Mouse (Mus musculus) megakaryocyte, embryonic 14.5 days (primary cell): ENCODE results near the gene Nectin4. TPM values are rescaled to one million over a fixed set of nuclear protein-coding genes. Genes with fewer than 3 reads are reported as not detected.

Source experiments
- H3K27me3 ChIP-seq: replicated peaks from 2 replicates; pipeline ENCODE3; 2012; ENCODE audit warnings: inconsistent platforms
- H3K36me3 ChIP-seq: replicated peaks from 2 replicates; pipeline ENCODE3; 2012; ENCODE audit warnings: low read length, inconsistent platforms, mixed read lengths
- H3K4me1 ChIP-seq: 2 replicates; pipeline ENCODE4 v1.6.1; 2012; ENCODE audit warnings: inconsistent platforms
- H3K4me3 ChIP-seq: replicated peaks from 2 replicates; pipeline ENCODE3; 2012; ENCODE audit warnings: moderate library complexity, mild to moderate bottlenecking, inconsistent platforms
- H3K9me3 ChIP-seq: 2 replicates; pipeline ENCODE4 v1.6.1; 2012; ENCODE audit warnings: inconsistent platforms
- FLI1 ChIP-seq: IDR thresholded peaks from 2 replicates; pipeline ENCODE4 v1.6.1; 2012; ENCODE audit warnings: low read length, inconsistent platforms, mixed read lengths
- GATA1 ChIP-seq: IDR thresholded peaks from 3 replicates; pipeline ENCODE4 v1.6.1; 2012; ENCODE audit warnings: mixed read lengths, low read length, inconsistent platforms, borderline replicate concordance
- polyA plus RNA-seq: library from polyadenylated mRNA; stranded (reverse); fragments of >175 nt; gene quantifications from 2 replicates; pipeline ENCODE4 v1.2.3, GENCODE M21; 2012; ENCODE audit warnings: low replicate concordance; ENCODE audit not compliant: insufficient read depth

The Nectin4 gene
- polyA plus RNA-seq, 1 experiment: 0.44 TPM

GRCm38 (mm10) chr1:171382096-171382620 lies 12.3 kb downstream of the Nectin4 start:
- Histone ChIP-seq H3K4me3 (peak overlapping the region; percentile 33), H3K36me3 (no peaks in the 10 kb centered on the region), H3K27me3 (peaks cover 34% of the 10 kb centered on the region), H3K9me3 (no peaks in the 10 kb centered on the region), H3K4me1 (peaks cover 65% of the 10 kb centered on the region)
- TF ChIP-seq FLI1: no peak
- no peak for TF ChIP-seq GATA1

- no peaks in the 10 kb centered on the region for H3K9me3 ChIP-seq
- H3K4me3 ChIP-seq: no peak overlapping the region
- H3K36me3 ChIP-seq: no peaks in the 10 kb centered on the region
- peaks cover 34% of the 10 kb centered on the region for H3K27me3 ChIP-seq
- no peak for TF ChIP-seq FLI1
- no peak for TF ChIP-seq GATA1
- peaks cover 72% of the 10 kb centered on the region for H3K4me1 ChIP-seq
These were observed 14.5 kb downstream of the Nectin4 start for GRCm38 (mm10) chr1:171384361-171384760.

DNA sequence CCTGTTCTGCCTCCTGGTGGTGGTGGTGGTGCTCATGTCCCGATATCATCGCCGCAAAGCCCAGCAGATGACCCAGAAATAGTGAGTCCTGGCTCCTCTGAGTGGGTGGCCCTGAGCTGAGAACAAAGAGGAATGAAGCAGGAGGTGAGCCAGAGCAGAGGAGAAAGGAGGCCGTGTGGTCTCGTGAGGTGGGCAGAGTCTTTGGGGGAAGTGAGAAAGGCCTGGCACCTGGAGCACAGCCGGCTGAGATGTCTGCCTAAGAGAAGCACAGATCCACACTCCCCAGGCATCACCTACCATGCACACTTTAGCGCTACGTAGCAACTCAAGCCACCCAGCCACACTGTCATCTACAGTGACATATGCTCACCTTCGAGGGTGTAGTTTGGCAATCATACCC lies 15.3 kb downstream of the Nectin4 start:
- TF ChIP-seq FLI1 (no peak), GATA1 (no peak)
- H3K27me3 ChIP-seq: peaks cover 32% of the 10 kb centered on the region
- peaks cover 72% of the 10 kb centered on the region for H3K4me1 ChIP-seq
- no peaks in the 10 kb centered on the region for H3K36me3 ChIP-seq
- H3K4me3 ChIP-seq: peak overlapping the region; percentile 7
- H3K9me3 ChIP-seq: no peaks in the 10 kb centered on the region

DNA sequence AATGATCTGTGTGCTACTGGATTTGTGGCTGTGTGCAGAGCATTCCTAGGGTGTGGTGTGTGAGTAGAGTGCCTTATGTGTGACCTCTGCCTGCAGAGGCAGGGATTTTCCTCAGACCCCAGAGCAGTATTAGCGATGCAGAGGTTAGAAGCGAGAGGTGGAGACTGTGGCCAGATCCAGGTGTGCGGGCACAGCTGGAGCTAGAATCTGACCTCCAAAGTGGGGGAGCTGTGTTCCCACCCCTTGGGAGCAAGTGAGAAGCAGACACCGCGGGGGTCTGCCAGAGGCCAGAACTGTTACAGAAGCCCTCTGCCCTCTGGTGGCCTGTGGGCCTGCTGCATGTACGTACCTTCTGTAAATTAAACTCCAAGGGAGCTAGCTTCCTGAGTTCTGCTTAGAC lies 17.2 kb downstream of the Nectin4 start:
- Histone ChIP-seq H3K9me3 (no peaks in the 10 kb centered on the region), H3K27me3 (peaks cover 28% of the 10 kb centered on the region), H3K4me1 (peaks cover 77% of the 10 kb centered on the region), H3K36me3 (no peaks in the 10 kb centered on the region), H3K4me3 (no peak overlapping the region)
- TF ChIP-seq FLI1: no peak
- TF ChIP-seq GATA1: no peak

DNA sequence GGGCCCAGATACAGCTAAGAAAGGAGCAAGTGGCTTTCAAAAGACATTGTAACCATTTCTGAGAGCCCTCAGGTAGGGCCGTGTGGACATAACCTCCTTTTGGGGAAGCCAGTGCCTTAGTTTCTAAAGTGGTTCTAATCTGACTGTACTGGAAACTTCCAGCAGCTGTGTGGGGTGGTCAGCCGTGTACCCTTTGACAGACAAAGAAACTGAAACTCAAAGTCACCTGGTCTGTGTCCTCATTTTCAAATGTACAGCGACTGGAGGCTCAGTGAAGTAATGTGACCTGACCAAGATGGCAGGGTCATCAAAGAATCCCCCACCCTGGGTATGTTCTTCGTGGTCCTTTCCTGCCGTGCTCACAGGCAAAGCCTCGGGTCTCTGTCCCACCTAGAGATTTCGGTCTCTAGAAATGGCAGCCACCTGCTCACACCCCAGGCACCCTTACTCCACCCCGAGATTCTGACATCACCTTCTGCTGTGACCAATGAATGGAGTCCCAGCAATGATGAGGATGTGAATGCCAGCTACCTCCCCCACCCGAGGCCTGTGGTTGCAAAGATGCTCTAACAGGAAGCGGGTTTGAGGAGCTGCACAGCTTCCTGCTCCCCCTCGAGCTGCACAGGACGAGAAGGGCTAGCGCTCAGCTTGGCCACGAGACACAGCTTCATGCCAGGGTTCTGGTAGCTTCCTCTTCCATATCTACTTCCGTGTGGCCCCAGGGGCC lies 18.6 kb downstream of the Nectin4 start, which contains the start of gene Arhgap30:
TSS of gene Arhgap30 (plus strand) at position 579 of the 727 bp plus-strand sequence.
- no peaks in the 10 kb centered on the region for H3K9me3 ChIP-seq
- H3K27me3 ChIP-seq: peaks cover 19% of the 10 kb centered on the region
- peak within 1 kb of the TSS; percentile 92 for H3K4me3 ChIP-seq
- TF ChIP-seq GATA1 (no peak), FLI1 (0 out of 2 replicates have a peak, but pooled peaks have one; percentile 26)
- peaks cover 11% of the 10 kb centered on the region for H3K36me3 ChIP-seq
- peaks cover 75% of the 10 kb centered on the region for H3K4me1 ChIP-seq

GRCm38 (mm10) chr1:171390101-171390500 lies 20.2 kb downstream of the Nectin4 start:
- Histone ChIP-seq H3K9me3 (no peaks in the 10 kb centered on the region), H3K4me3 (peak overlapping the region; percentile 92), H3K36me3 (peaks cover 24% of the 10 kb centered on the region), H3K4me1 (peaks cover 60% of the 10 kb centered on the region), H3K27me3 (peaks cover 8% of the 10 kb centered on the region)
- TF ChIP-seq FLI1: no peak
- no peak for TF ChIP-seq GATA1

GRCm38 (mm10) chr1:171401821-171402220 lies 31.9 kb downstream of the Nectin4 start:
- H3K4me3 ChIP-seq: no peak overlapping the region
- H3K9me3 ChIP-seq: no peaks in the 10 kb centered on the region
- peaks cover 77% of the 10 kb centered on the region for H3K36me3 ChIP-seq
- H3K4me1 ChIP-seq: peaks cover 11% of the 10 kb centered on the region
- H3K27me3 ChIP-seq: no peaks in the 10 kb centered on the region
- TF ChIP-seq FLI1 (no peak), GATA1 (no peak)

DNA sequence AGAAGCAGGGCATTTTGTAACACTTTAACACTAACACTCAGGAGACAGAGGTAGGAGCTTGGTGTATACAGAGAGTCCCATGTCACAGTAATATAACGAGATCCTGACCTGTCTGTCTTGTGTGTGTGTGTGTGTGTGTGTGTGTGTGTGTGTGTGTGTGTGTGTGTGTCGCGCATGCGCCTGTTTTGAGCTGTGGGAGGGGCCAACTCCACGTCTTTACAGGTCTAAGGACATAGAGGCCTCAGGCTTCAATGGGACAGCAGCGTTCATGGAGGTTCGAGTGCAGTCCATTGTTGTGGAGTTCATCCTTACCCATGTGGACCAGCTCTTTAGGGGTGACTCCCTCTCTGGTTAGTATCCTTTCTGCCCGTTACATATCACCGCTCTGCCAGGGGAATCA lies 33.1 kb downstream of the Nectin4 start:
- Histone ChIP-seq H3K9me3 (no peaks in the 10 kb centered on the region), H3K4me1 (peaks cover 10% of the 10 kb centered on the region), H3K36me3 (peaks cover 82% of the 10 kb centered on the region), H3K27me3 (no peaks in the 10 kb centered on the region), H3K4me3 (no peak overlapping the region)
- TF ChIP-seq FLI1: no peak
- no peak for TF ChIP-seq GATA1

DNA sequence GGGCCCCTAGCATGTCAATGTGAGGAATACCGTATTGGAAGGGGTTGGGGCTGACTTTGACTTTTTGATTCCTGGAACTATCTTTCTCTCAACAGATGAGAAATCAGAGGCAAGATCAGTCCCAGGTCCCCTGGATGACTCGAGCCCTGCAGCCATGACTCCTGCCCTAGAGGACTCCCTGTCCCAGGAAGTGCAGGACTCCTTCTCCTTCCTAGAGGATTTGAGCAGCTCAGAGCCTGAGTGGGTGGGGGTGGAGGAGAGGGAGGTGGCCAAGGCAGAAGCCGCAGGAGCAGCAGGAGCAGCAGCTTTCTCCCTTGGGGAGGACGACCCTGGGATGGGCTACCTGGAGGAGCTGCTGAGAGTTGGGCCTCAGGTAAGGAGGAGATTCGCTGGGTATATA lies 37.4 kb downstream of the Nectin4 start:
- peaks cover 7% of the 10 kb centered on the region for H3K4me1 ChIP-seq
- H3K27me3 ChIP-seq: peaks cover 2% of the 10 kb centered on the region
- no peak overlapping the region for H3K4me3 ChIP-seq
- TF ChIP-seq GATA1 (no peak), FLI1 (no peak)
- H3K9me3 ChIP-seq: no peaks in the 10 kb centered on the region
- peaks cover 58% of the 10 kb centered on the region for H3K36me3 ChIP-seq

DNA sequence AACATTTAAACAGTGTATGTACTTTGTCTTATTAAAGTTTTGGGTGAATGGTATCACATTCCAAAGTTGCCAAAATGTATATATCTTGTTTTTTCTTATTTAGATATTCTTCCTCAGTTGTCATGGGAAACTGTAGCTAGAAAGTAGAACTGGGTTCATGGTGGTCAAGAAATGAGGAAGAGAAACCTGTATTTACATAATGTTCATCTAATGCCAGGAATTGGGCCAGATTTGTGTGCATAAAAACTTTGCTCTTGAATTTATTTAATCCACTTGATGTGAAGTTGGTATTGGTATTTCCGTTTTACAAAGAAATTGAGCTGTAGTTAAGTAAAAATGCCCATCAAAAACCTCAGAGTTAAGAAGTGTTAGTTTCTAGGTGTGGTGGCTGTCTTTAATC lies 40.3 kb downstream of the Nectin4 start:
- peaks cover 2% of the 10 kb centered on the region for H3K27me3 ChIP-seq
- peaks cover 29% of the 10 kb centered on the region for H3K4me1 ChIP-seq
- no peaks in the 10 kb centered on the region for H3K9me3 ChIP-seq
- TF ChIP-seq GATA1 (no peak), FLI1 (no peak)
- H3K36me3 ChIP-seq: peaks cover 46% of the 10 kb centered on the region
- no peak overlapping the region for H3K4me3 ChIP-seq
